Mouse (Mus musculus): ENCODE results near the gene Pgm1. TPM values are rescaled to one million over a fixed set of nuclear protein-coding genes. Genes with fewer than 3 reads are reported as not detected.

Gene Pgm1
- polyA plus RNA-seq, 1 experiment from 2014 or later: 89.5 TPM

DNA sequence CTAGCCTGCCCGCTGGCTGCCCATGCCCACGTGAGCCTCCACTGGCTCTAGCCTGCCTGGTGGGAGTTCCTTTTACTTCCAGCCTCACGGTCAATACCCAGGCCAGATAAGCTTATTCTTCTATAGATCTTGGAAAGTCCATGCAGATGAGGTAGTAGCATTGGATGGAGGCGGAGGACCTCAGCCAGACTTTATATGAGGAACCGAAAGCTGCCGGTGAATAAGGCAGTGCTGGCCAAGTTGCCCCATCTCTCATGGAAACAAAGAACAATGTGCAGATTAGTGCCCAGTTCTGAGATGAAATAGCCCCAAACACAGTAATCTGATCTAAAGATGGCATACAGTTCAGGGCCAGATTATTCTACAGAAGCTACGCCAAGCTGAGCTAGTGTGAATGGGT lies 103.4 kb downstream of the Pgm1 start:
- Histone ChIP-seq H3K4me2 (replicated peaks; ENCODE audit: low read depth, low read length) (no peak overlapping the region), H3K4me1 (ENCODE audit: insufficient read depth, low read length) (peaks cover 8% of the 10 kb centered on the region; the same call in 1 of the 2 replicates), H3K9ac (replicated peaks; ENCODE audit: low read length) (no peak overlapping the region), H3K36me3 (ENCODE audit: insufficient read depth, low read length) (no peaks in the 10 kb centered on the region), H3K27me3 (ENCODE audit: insufficient read depth, low read length) (no peaks in the 10 kb centered on the region), H3K4me3 (ENCODE audit: low read length) (no peak overlapping the region), H3K9me3 (ENCODE audit: low read length) (no peaks in the 10 kb centered on the region), H3K27ac (ENCODE audit: low read length) (no peak overlapping the region)
- WGBS: 95% methylated on average over 7 of the region's 7 CpGs
- ATAC-seq (ENCODE audit: low FRiP score, low TSS enrichment): no peak

DNA sequence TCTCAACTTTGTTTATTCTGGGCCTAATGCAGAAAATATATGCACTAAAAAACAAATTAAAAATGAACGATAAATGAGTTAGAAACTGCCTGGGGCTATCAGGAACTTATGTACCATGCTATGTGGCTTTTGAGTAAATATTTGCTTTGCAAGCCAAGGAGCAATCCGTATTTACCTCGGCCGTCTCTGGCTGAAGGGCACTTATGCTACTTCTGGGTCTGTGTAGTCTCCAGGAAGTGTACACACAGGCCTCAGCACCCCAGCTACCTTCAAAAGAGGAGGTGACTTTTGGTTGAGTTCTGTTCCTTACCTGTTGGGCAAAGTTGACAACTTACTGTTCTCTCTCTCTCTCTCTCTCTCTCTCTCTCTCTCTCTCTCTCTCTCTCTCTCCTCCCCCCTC lies 104.7 kb downstream of the Pgm1 start:
- Histone ChIP-seq H3K27ac (ENCODE audit: low read length) (no peak overlapping the region), H3K36me3 (ENCODE audit: insufficient read depth, low read length) (no peaks in the 10 kb centered on the region), H3K4me2 (replicated peaks; ENCODE audit: low read depth, low read length) (no peak overlapping the region), H3K9me3 (ENCODE audit: low read length) (no peaks in the 10 kb centered on the region), H3K9ac (replicated peaks; ENCODE audit: low read length) (no peak overlapping the region), H3K4me3 (ENCODE audit: low read length) (no peak overlapping the region), H3K27me3 (ENCODE audit: insufficient read depth, low read length) (no peaks in the 10 kb centered on the region), H3K4me1 (ENCODE audit: insufficient read depth, low read length) (peaks cover 12% of the 10 kb centered on the region; the same call in 1 of the 2 replicates)
- no peak for ATAC-seq (ENCODE audit: low FRiP score, low TSS enrichment)
- 54% methylated on average over 4 of the region's 4 CpGs for WGBS

DNA sequence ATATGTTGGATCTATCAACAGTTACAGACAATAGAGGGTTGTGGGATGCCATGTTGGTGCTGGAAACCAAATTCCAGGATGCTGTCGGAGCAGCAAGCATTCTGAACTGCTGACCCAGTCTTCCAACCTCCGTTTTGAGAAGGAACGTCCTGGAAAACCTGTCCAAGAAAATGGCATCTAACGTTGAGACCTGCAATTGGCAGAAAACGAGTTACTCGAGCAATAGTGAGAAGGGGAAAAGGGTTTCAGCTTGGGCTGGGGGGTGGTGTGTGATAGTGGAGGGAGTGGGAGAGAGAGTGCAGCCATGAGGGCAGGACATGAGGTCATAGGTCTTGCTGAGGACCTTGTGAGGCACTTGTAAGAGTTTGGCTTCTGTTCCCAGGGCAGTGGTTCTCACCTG lies 105.8 kb downstream of the Pgm1 start:
- no peak for ATAC-seq (ENCODE audit: low FRiP score, low TSS enrichment)

DNA sequence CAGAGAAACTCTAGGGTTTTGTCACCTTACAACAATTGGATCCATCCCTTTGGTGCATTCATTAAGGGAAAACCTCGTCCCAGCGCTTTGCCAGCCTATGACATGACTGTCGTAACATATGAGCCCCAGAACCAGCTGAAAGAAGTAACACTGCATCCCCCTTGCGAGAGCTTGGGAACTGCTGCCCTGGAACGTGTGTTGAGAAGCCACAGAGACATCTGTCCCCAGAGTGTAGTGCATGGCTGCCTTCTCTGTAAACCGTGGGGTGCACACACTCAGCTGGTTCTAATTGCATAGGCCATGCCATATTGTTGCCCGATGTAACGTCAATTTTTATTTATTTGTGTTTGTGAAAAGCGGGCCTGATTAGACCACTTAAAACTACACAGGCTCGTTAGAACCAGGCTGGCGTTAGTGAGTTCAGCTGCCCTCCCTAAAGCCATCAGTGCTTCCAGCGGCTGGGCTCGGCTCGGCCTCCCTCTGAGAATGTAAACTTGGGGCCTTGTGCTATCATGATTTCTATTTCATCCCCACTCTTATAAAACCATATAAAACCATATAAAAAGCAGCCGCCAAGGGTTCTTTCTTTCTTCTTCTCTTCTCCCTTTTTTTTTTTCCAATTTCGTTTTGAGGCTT lies 106.8 kb downstream of the Pgm1 start:
- no peak for ATAC-seq (ENCODE audit: low FRiP score, low TSS enrichment)

More for the DNA sequence above, 105.8 kb downstream of the Pgm1 start:
- Histone ChIP-seq H3K4me3 (ENCODE audit: low read length) (no peak overlapping the region), H3K27me3 (ENCODE audit: insufficient read depth, low read length) (no peaks in the 10 kb centered on the region), H3K27ac (ENCODE audit: low read length) (no peak overlapping the region), H3K4me1 (ENCODE audit: insufficient read depth, low read length) (peaks cover 12% of the 10 kb centered on the region; the same call in 1 of the 2 replicates), H3K9me3 (ENCODE audit: low read length) (no peaks in the 10 kb centered on the region), H3K9ac (replicated peaks; ENCODE audit: low read length) (no peak overlapping the region), H3K4me2 (replicated peaks; ENCODE audit: low read depth, low read length) (no peak overlapping the region), H3K36me3 (ENCODE audit: insufficient read depth, low read length) (no peaks in the 10 kb centered on the region)
- 80% methylated on average over 6 of the region's 6 CpGs for WGBS

More for the DNA sequence above, 106.8 kb downstream of the Pgm1 start:
- no peak overlapping the region for H3K4me3 ChIP-seq (ENCODE audit: low read length)
- 51% methylated on average over 16 of the region's 16 CpGs for WGBS
- H3K36me3 ChIP-seq (ENCODE audit: insufficient read depth, low read length): no peaks in the 10 kb centered on the region
- H3K27me3 ChIP-seq (ENCODE audit: insufficient read depth, low read length): no peaks in the 10 kb centered on the region
- no peaks in the 10 kb centered on the region for H3K9me3 ChIP-seq (ENCODE audit: low read length)
- H3K27ac ChIP-seq (ENCODE audit: low read length): no peak overlapping the region
- H3K4me1 ChIP-seq (ENCODE audit: insufficient read depth, low read length): peaks cover 12% of the 10 kb centered on the region; the same call in 1 of the 2 replicates
- H3K4me2 ChIP-seq (replicated peaks; ENCODE audit: low read depth, low read length): no peak overlapping the region
- no peak overlapping the region for H3K9ac ChIP-seq (replicated peaks; ENCODE audit: low read length)

Other genes with a start within 250 kb of the Pgm1 start
- gene Alg6, start 213.8 kb upstream of the Pgm1 start, polyA plus RNA-seq (2015; fragmentation: Nextera tagmentation; extraction: Ambion mirVana): 25.6 TPM in 2 replicates
- 20.5 and 21.4 TPM in 2 replicates for gene Efcab7, start 100.2 kb upstream of the Pgm1 start, polyA plus RNA-seq (2015; fragmentation: Nextera tagmentation; extraction: Ambion mirVana)
- gene Itgb3bp, start 399 bp downstream of the Pgm1 start, polyA plus RNA-seq (2015; fragmentation: Nextera tagmentation; extraction: Ambion mirVana): 30.8 and 31.2 TPM in 2 replicates
- gene Ror1, start 166.4 kb downstream of the Pgm1 start, polyA plus RNA-seq (2015; fragmentation: Nextera tagmentation; extraction: Ambion mirVana): 9.2 and 9.3 TPM in 2 replicates